Mouse (Mus musculus): ENCODE results near the gene Tpi1.
A peak's percentile ranks its signal among the peaks of the same experiment; 100 is the strongest.

DNA sequence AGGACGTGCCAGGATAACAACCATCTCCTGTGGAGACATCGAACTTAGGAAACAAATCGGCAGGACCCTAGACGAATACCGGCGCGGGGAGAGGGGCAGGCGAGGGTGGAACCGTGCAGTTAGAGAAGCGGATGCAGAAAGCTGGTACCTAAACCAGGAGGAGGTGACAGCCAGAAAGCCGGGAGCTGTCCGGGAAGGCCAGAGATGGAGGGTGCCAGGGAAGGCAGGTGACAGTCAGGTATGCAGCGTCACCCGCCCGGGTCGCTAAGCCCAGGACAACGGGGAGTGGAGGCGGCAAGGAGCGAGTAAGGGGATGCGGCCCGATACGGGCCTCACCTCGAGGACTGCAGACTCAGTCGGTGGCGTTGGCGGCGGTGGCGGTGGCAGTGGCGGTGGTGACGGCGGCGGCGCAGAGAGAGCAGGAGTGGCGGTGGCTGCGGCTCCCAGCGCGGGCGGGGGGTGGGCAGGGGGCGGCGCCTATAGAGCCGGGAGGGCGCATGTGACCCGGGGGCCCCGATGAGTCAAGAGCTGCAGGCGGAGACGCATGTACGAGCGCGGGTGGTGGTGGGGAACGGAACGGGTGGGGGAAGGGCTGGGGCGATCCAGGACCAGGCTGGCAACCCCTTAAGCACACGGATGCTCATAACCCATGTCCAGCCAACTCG, 44.9 kb downstream of the Tpi1 start, which contains the start of gene Eno2:
- no peak for TF ChIP-seq CTCF (IDR thresholded peaks at IDR 0.05; ENCODE audit: insufficient read depth, low read depth, low read length)
- TF ChIP-seq POLR2A (IDR thresholded peaks at IDR 0.05; ENCODE audit: insufficient read depth, low read depth, low read length), result peak; percentile 88; the same call in 1 of the 2 replicates

All from olfactory bulb, adult 2 months (tissue).